Mouse (Mus musculus) bone marrow macrophage, adult 2 months (primary cell): ENCODE measurements around the gene Kif17. TPM values are rescaled to one million over a fixed set of nuclear protein-coding genes. Genes with fewer than 3 reads are reported as not detected.

Source experiments
- H3K27ac ChIP-seq: 2 replicates; pipeline ENCODE4 v1.5.1; 2012; ENCODE audit warnings: low read depth, low read length; ENCODE audit not compliant: insufficient read depth
- H3K4me1 ChIP-seq: 2 replicates; pipeline ENCODE4 v1.6.1; 2012; ENCODE audit warnings: low read length; ENCODE audit not compliant: control insufficient read depth, insufficient read depth
- H3K4me3 ChIP-seq: 2 replicates; pipeline ENCODE4 v1.5.1; 2012; ENCODE audit warnings: mild to moderate bottlenecking, low read length, moderate library complexity; ENCODE audit not compliant: insufficient read depth
- CTCF ChIP-seq: IDR thresholded peaks from 2 replicates; pipeline ENCODE4 v1.5.1; 2012; ENCODE audit warnings: low read depth, mild to moderate bottlenecking, low read length, moderate library complexity
- POLR2A ChIP-seq: IDR thresholded peaks from 2 replicates; pipeline ENCODE4 v1.6.1; 2012; ENCODE audit warnings: mild to moderate bottlenecking, low read depth, low read length, borderline replicate concordance
- polyA plus RNA-seq: library from polyadenylated mRNA; stranded (reverse); fragments of >200 nt; gene quantifications from 2 replicates; pipeline ENCODE4 v1.2.4, GENCODE M21; 2012; ENCODE audit not compliant: missing spikeins, insufficient read depth, insufficient read length

The Kif17 gene
- polyA plus RNA-seq, 1 experiment: not detected

DNA sequence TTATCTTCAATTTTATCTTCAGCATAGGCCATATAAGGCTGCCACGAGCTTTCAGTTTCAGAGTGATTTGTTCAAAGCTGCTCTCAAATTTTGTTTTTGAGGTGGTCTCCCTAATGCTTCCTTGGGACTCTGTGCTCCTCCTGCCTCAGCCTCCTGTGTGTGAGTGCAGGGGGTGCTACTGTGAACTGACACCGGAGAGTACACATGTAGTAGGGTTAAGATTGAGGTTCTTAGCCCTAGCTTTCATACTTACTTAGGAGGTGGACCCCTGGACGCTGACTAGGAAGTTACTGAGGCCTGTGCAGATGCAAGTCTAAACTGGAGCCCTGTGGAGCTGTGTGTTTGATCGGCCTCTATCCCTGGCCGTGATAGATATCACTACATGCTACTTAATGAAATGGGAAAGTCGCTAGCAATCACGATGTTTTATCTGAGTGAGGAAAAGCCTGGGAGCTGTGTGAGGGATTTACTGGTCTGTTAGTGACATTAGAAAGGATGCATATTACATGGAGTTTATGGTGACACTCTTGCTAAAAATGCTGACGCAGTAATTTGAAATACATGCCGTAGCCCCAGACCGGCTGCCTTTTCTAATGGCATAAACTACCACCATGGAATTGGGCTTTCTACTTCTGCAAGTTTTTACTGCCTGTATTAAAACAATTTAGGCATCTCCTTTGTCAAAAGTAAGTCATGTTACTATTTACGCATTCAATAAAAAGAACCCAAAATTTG is 32.1 kb upstream of the Kif17 start:
- H3K27ac ChIP-seq: no peak overlapping the region
- H3K4me1 ChIP-seq: peaks cover 25% of the 10 kb centered on the region
- peak overlapping the region; percentile 90 for H3K4me3 ChIP-seq

DNA sequence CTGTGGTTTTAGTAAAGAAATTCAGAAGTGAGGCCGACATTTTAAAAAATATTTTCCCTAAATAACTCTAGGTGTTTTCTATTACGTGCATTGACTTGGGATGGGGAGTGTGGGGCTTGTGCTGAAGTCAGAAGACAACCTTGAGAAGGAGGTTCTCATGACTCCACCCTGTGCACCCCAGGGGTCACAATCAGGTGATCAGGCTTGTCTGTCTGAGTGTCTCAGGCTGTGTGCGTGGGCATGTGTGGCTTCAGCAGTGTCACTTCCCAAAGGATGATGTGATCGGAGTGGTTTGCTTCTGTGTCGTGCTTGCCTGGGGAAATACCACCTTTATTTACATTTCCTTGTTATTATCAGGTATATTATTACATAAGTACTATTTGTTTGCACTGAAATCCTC is 30.9 kb upstream of the Kif17 start:
- H3K4me1 ChIP-seq: peaks cover 15% of the 10 kb centered on the region
- no peak overlapping the region for H3K4me3 ChIP-seq
- TF ChIP-seq POLR2A (no peak), CTCF (no peak)
- no peak overlapping the region for H3K27ac ChIP-seq

More for the DNA sequence above, 32.1 kb upstream of the Kif17 start:
- TF ChIP-seq POLR2A (no peak), CTCF (no peak)

DNA sequence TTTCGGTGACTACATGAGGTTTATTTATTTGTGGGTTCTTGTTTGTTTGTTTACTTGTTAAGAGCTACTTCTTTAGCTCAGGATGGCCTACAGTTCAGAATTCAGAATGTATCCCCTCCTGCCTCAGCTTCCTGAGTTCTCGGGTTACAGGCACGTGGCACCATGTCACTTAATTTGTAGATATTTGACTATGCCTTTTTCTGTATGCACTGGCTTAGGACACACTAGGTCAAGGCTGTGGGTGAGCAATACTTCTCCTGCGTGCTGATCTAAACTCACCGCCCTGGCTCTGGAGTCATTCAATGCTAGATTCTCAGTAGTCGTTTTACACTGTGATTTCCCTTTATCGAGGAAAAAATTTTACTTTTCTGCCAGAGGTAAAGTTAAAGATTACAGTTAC is 29.5 kb upstream of the Kif17 start:
- H3K4me3 ChIP-seq: no peak overlapping the region
- no peak overlapping the region for H3K27ac ChIP-seq
- peaks cover 10% of the 10 kb centered on the region for H3K4me1 ChIP-seq
- TF ChIP-seq CTCF (no peak), POLR2A (no peak)

DNA sequence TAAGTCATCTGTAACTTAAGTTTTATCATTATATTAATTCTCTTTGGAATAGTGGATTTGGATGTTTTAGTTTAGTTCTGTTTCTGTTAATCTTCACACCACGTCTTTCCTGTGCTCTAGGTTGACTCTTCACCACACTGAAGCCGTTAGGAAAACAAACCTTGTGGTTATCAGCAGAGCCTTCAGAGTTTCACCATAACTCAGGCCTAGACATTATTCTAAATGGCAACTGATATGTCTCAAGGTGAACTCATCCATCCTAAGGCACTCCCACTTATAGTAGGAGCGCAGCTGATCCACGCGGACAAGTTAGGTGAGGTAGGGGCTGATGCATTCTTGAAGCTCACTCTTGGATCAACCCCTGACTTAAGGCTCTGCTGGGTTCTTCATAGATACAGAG is 28.8 kb upstream of the Kif17 start:
- no peak overlapping the region for H3K4me3 ChIP-seq
- H3K4me1 ChIP-seq: peaks cover 9% of the 10 kb centered on the region
- TF ChIP-seq CTCF (no peak), POLR2A (no peak)
- no peak overlapping the region for H3K27ac ChIP-seq

DNA sequence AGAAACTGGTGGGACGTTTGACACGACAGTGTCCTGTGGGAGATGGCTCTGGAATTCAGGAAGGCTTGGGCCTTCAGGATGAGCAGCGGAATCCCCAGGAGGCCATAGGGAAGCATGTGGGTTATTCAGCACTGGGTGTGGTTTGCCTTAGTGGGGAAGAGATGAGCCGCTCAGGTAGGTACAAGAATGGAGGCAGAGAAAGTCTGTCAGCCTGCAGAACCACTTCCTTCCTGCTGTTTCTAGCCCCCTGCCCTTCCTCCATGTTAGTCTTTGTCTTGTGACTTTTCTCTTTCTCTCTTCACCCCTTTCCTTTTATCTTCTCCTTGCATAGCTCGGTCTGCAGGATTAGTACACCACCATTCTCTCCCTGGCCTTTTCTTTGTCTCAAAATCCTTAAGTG is 27.8 kb upstream of the Kif17 start:
- no peak overlapping the region for H3K4me3 ChIP-seq
- peaks cover 9% of the 10 kb centered on the region for H3K4me1 ChIP-seq
- no peak for TF ChIP-seq CTCF
- TF ChIP-seq POLR2A: no peak
- H3K27ac ChIP-seq: no peak overlapping the region

DNA sequence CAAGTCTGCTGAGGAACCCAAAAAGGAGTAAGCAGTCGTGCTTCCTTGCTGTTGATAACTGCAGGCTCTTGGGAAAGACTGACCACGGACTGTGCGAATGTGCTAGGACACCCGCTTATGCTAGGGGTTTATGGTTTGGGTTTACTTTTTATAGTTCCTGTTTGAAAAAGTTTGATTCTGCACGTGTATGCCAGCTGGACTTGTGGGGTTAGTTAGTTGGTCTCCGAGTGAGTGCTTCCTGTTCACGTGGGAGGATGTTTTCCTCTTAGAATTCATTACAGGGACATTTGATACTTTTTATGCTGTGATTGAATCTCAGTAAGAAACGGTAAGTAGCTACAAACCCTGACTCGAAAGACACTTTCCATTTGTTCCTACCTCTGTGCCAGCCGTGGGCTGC is 26.6 kb upstream of the Kif17 start:
- TF ChIP-seq POLR2A: no peak
- TF ChIP-seq CTCF: no peak

DNA sequence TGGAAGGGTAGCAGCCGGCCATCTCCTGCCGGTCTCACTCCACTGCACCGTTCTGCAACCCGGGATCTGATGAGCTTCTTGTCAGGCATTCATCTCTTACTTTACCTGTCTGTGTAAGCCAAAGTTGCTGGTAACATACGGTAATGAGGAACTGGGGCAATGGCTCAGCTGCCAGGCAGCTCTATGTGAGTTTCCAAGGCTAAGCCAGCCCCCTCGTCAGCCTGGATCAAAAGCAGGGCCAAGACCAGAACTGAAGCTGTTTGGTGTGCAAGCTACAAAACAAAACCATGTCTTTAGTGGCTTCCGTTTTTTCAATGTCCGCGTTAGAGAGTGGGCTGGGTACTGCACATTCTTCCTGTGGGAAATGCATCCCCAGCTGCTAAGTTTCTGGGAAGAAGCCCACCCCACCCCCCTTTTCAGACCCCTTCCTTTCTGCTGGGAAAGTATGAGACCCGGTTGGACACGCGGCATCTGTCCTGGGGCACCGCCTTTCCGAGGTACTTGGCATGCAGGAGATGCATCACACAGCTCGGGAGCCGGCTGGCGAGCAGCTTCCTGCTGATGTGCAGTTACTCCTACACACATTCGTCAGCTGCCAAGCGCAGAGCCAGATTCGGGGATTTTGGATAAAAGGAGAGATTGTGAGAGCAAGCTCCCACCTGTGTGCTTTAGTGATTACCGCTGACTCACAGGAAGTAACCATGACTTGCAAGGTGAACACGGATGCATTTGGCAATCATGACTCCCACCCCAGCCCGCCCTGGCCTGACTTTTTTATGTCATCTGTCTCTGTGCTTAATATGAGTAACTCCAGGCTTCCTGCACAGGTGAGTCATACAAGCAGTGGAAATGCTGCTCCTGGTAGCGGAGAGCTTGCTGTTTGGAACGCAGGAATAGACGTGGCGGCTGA is 3.2 kb upstream of the Kif17 start:
- TF ChIP-seq CTCF: no peak
- TF ChIP-seq POLR2A: no peak
- H3K4me3 ChIP-seq: no peak overlapping the region
- H3K4me1 ChIP-seq: no peaks in the 10 kb centered on the region
- H3K27ac ChIP-seq: no peak overlapping the region

More for the DNA sequence above, 26.6 kb upstream of the Kif17 start:
- Histone ChIP-seq H3K4me3 (no peak overlapping the region), H3K4me1 (peaks cover 8% of the 10 kb centered on the region), H3K27ac (no peak overlapping the region)

DNA sequence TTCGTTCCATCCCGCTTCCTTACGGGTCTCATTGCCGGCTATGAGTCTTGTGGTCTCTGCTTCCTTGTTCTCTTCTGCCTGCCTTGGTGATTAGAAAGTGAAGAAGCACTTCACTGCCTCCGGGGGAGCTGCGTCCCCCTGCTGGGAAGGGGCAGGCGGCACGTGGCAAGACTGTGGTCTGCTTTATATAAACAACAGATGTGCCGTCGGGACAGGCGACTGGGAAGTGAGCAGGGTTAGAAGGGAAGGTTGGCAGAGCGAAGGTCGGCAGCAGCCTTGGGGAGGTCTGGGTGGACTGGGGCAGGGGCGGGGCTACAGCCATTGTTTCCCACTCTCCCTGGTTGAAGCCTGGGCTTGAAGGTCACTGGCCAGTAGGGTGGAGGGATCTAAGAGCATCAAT is 1.6 kb downstream of the Kif17 start:
- H3K27ac ChIP-seq: no peak overlapping the region
- H3K4me3 ChIP-seq: peak overlapping the region; percentile 47
- no peaks in the 10 kb centered on the region for H3K4me1 ChIP-seq
- TF ChIP-seq CTCF (no peak), POLR2A (no peak)

DNA sequence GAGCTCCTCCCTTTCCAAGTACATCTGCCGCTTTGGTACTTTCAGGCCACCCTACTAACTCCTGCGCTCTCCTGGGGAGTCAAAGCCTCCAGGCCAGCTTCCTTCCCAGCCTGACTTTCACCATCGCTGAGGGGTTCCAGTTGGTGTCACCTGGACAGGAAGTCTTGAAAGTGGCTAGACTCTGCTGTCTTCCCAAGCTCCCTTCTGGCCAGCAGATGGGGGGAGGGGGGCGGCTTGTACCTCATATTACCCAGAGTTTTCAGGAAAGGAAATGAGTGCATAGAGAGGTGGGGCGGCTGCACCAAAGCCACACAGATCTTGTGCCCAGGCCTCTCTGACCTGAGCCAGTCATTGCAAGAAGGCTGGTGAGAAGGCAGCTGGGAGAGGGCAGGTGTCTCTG is 2.0 kb downstream of the Kif17 start:
- no peaks in the 10 kb centered on the region for H3K4me1 ChIP-seq
- H3K27ac ChIP-seq: no peak overlapping the region
- no peak for TF ChIP-seq CTCF
- peak overlapping the region; percentile 47; the same call in 1 of the 2 replicates for H3K4me3 ChIP-seq
